Mouse (Mus musculus) splenic B cell, adult 2 months (primary cell): ENCODE results near the gene Ifrd2.

Source experiments
- DNase-seq: peaks from one replicate; pipeline ENCODE4 v3.0.0-alpha.2; 2011; ENCODE audit warnings: low read depth, low spot score
- H3K27me3 ChIP-seq: 2 replicates; pipeline ENCODE4 v1.6.1; 2012; ENCODE audit warnings: mild to moderate bottlenecking, low read length, moderate library complexity, mixed read lengths; ENCODE audit not compliant: control insufficient read depth, poor library complexity, insufficient read depth, severe bottlenecking
- H3K36me3 ChIP-seq: 2 replicates; pipeline ENCODE4 v1.6.1; 2012; ENCODE audit warnings: mild to moderate bottlenecking, low read length, moderate library complexity, mixed read lengths; ENCODE audit not compliant: control insufficient read depth, poor library complexity, insufficient read depth, severe bottlenecking

Ifrd2 gene

GRCm38 (mm10) chr9:107586974-107587832, at the start of gene Ifrd2:
Gene Ifrd2 (plus strand): TSS chr9:107587642.
- Histone ChIP-seq H3K27me3 (no peaks in the 10 kb centered on the region), H3K36me3 (peaks cover 8% of the 10 kb centered on the region)
- peak; percentile 99 for DNase-seq

GRCm38 (mm10) chr9:107538231-107538630, 49.2 kb upstream of the Ifrd2 start:
- H3K27me3 ChIP-seq = no peaks in the 10 kb centered on the region
- no peak for DNase-seq
- H3K36me3 ChIP-seq = peaks cover 6% of the 10 kb centered on the region

DNA sequence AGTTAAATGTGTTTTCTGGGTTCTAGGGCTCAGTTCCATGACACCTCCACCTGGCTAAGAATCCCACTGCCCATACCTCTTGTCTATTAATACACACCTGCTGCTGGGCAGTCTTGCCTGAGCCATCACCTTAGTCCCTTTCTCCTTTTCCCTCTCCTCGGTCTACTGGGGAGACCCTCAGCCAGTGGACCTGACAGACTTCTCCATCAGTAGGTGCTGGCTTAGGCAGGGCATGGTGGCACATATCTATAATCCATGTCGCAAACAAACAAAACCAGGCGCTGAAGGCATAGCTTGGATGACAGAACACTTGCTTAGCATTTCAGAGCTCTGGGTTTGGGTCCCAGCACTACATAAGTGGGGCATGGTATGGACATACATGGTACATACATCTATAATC, 48.7 kb upstream of the Ifrd2 start:
- no peak for DNase-seq
- Histone ChIP-seq H3K27me3 (no peaks in the 10 kb centered on the region), H3K36me3 (peaks cover 8% of the 10 kb centered on the region)

- H3K27me3 ChIP-seq = no peaks in the 10 kb centered on the region
- peaks cover 10% of the 10 kb centered on the region for H3K36me3 ChIP-seq
- no peak for DNase-seq
These were observed 47.5 kb upstream of the Ifrd2 start for GRCm38 (mm10) chr9:107539940-107540339.

DNA sequence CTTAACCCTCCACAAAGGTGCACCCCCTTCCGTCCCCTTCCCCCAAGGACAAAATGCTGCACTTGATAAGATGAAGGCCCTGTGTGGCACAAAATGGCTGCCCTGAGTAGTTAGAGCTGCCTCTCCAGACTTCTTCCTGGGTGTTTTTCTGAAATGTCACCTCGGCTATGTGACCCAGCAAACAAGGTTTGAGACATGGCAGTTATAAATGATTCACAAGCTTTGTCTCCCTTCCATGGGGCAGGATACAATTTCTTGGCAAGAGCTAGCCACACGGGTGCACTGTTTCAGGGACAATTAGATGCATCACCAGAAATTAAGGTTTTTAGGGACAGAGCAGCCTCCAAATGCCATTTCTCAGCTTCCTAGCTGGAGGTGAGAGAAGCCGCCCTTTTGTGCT, 47.0 kb upstream of the Ifrd2 start:
- no peak for DNase-seq
- Histone ChIP-seq H3K36me3 (peaks cover 10% of the 10 kb centered on the region), H3K27me3 (no peaks in the 10 kb centered on the region)

GRCm38 (mm10) chr9:107541005-107541404, 46.4 kb upstream of the Ifrd2 start:
- Histone ChIP-seq H3K36me3 (peaks cover 10% of the 10 kb centered on the region), H3K27me3 (no peaks in the 10 kb centered on the region)
- no peak for DNase-seq

- Histone ChIP-seq H3K36me3 (peaks cover 10% of the 10 kb centered on the region), H3K27me3 (no peaks in the 10 kb centered on the region)
- peak; percentile 94 for DNase-seq
These were observed 45.7 kb upstream of the Ifrd2 start, which contains the start of the genes Cyb561d2 and Nprl2 for GRCm38 (mm10) chr9:107541474-107542351. Gene Cyb561d2 (minus strand): TSS chr9:107542193. Gene Nprl2 (plus strand): TSS chr9:107542226.

DNA sequence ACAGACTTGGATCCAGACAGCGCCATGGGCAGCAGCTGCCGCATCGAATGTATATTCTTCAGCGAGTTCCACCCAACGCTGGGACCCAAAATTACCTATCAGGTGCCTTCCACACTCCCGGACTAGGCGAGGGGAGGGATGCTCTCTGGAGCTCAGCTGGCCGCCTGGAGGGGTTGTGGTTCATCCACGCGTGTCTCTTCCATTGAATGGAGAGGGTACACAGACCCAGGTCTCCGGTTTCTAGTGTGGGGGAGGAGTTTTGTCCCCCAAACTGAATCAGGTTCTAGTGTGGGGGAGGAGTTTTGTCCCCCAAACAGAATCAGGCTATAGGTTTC, 45.1 kb upstream of the Ifrd2 start:
- no peak for DNase-seq
- Histone ChIP-seq H3K36me3 (peaks cover 10% of the 10 kb centered on the region), H3K27me3 (no peaks in the 10 kb centered on the region)

DNA sequence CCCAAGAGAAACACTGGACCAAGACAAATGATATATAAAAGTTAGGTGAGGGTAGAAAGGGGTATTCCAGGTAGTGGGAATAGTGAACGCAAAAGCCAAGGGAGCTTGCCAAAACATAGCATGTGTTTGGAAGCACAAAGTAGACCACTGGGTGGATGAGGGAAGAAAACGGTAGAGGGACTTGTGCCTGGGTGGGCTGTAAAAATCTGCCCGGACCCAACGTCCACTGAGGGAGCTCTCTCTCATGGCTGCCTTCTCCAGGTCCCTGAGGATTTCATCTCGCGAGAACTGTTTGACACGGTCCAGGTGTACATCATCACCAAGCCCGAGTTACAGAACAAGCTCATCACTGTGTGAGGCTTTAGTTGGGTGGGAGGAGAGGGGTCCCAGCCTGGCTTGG, 44.7 kb upstream of the Ifrd2 start:
- DNase-seq = no peak
- Histone ChIP-seq H3K36me3 (peaks cover 10% of the 10 kb centered on the region), H3K27me3 (no peaks in the 10 kb centered on the region)

DNA sequence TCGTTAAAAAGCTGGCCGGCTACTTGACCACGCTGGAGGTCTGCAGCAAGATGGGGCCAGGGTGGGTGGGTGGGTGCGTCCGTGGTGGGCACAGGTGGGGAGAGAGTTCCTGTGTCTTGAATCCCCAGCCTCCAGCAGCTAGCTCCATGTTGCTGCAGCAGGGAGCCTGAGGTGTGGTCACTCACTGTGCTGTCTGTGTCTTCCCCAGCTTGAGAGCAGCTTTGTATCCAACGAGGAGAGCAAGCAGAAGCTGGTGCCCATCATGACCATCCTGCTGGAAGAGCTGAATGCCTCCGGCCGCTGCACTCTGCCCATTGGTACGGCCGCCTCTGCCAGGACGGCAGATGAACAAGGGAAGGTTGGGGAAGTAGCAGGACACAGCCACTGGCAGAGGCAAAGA, 44.1 kb upstream of the Ifrd2 start:
- Histone ChIP-seq H3K36me3 (peaks cover 7% of the 10 kb centered on the region), H3K27me3 (no peaks in the 10 kb centered on the region)
- DNase-seq = no peak

- Histone ChIP-seq H3K27me3 (no peaks in the 10 kb centered on the region), H3K36me3 (peaks cover 4% of the 10 kb centered on the region; the same call in 1 of the 2 replicates)
- no peak for DNase-seq
These were observed 43.2 kb upstream of the Ifrd2 start for GRCm38 (mm10) chr9:107544196-107544700.

DNA sequence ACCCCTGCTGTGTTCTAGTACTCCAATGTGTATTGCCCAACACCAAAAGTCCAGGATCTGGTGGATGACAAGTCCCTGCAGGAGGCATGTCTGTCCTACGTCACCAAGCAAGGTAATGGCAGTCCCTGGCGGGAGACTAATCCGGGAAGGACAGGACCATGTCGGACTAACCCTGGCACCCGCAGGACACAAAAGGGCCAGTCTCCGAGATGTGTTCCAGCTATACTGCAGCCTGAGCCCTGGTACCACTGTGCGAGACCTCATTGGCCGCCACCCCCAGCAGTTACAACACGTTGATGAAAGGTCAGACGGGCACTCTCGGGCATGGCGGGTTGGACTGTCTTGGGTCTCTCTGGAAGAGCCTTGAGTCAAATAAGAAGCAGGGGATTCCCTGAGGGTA, 42.7 kb upstream of the Ifrd2 start:
- no peak for DNase-seq
- no peaks in the 10 kb centered on the region for H3K27me3 ChIP-seq
- H3K36me3 ChIP-seq = peaks cover 4% of the 10 kb centered on the region; the same call in 1 of the 2 replicates

GRCm38 (mm10) chr9:107545199-107545598, 42.2 kb upstream of the Ifrd2 start:
- DNase-seq = no peak
- Histone ChIP-seq H3K36me3 (peaks cover 4% of the 10 kb centered on the region; the same call in 1 of the 2 replicates), H3K27me3 (no peaks in the 10 kb centered on the region)

- peak; percentile 85 for DNase-seq
- H3K36me3 ChIP-seq = peaks cover 4% of the 10 kb centered on the region; the same call in 1 of the 2 replicates
- H3K27me3 ChIP-seq = no peaks in the 10 kb centered on the region
These were observed 41.8 kb upstream of the Ifrd2 start for GRCm38 (mm10) chr9:107545602-107546001.

DNA sequence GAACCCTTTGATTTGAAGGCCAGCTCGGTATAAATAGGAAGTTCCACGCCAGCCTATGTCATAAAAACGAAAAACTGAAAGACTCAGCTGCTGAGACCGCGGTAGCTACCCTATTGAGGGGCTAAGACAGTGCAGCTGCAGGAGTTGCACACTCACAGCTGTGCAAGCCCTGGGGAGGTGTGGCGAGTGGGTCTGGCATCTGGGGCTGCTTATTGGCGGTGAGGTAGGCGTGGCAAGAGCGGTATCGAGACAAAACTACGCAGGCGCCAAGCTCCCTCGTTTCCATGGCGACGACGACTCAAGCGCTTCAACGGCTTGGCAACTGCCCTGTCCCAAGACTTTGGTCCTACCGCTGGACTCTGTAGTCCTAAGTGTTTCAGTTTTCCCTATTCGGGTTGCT, 40.4 kb upstream of the Ifrd2 start, which contains the start of gene Zmynd10:
TSS of gene Zmynd10 (plus strand) at position 273 of the 400 bp plus-strand sequence.
- no peaks in the 10 kb centered on the region for H3K27me3 ChIP-seq
- H3K36me3 ChIP-seq = peaks cover 4% of the 10 kb centered on the region; the same call in 1 of the 2 replicates
- DNase-seq = peak; percentile 90
